Mouse (Mus musculus): Measurements from ENCODE around the gene Axin2. TPM values are rescaled to one million over a fixed set of nuclear protein-coding genes. Genes with fewer than 3 reads are reported as not detected.
A peak's percentile ranks its signal among the peaks of the same experiment; 100 is the strongest.

The Axin2 gene
- polyA plus RNA-seq, 1 experiment from 2014 or later, result 7.8 TPM

DNA sequence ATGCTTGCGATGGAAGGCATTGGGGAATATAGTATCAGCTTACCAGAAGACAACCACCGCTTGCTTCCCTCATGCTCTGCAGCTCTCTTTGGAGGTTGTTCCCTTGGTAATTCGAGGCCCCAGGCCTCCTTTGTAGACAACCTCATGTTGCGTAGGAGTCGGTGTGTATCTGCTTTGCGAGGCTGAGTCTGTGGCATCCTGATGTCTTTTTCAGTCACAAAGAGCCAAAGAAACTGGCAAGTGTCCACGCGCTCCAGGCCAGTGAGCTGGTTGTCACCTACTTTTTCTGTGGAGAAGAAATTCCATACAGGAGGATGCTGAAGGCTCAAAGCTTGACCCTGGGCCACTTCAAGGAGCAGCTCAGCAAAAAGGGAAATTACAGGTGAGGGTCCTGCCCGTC, 25.5 kb downstream of the Axin2 start:
- Histone ChIP-seq H3K27me3 (replicated peaks; ENCODE audit: control insufficient read depth, insufficient read depth, low read length) (no peaks in the 10 kb centered on the region), H3K4me2 (ENCODE audit: low read length) (no peak overlapping the region), H3K9ac (ENCODE audit: low read length) (no peak overlapping the region), H3K36me3 (ENCODE audit: control insufficient read depth, insufficient read depth, low read length) (peaks cover 82% of the 10 kb centered on the region), H3K4me3 (ENCODE audit: low read depth, low read length) (no peak overlapping the region), H3K9me3 (replicated peaks; ENCODE audit: control insufficient read depth, low read length) (no peaks in the 10 kb centered on the region), H3K27ac (ENCODE audit: low read depth, low read length) (no peak overlapping the region), H3K4me1 (ENCODE audit: control insufficient read depth, insufficient read depth, low read length) (peaks cover 4% of the 10 kb centered on the region)
- ATAC-seq (no peak), DNase-seq (ENCODE audit: low spot score) (no peak)
- WGBS, result 94% methylated on average over 9 of the region's 9 CpGs

GRCm38 (mm10) chr11:108947425-108948184, 27.5 kb downstream of the Axin2 start:
- no peak for DNase-seq (ENCODE audit: low spot score)
- WGBS, result 73% methylated on average over 20 of the region's 20 CpGs
- no peak overlapping the region for H3K9ac ChIP-seq (ENCODE audit: low read length)
- no peaks in the 10 kb centered on the region for H3K4me1 ChIP-seq (ENCODE audit: control insufficient read depth, insufficient read depth, low read length)
- H3K4me2 ChIP-seq (ENCODE audit: low read length), result no peak overlapping the region
- peak overlapping the region; percentile 6; the same call in 1 of the 2 replicates for H3K27ac ChIP-seq (ENCODE audit: low read depth, low read length)
- no peaks in the 10 kb centered on the region for H3K27me3 ChIP-seq (replicated peaks; ENCODE audit: control insufficient read depth, insufficient read depth, low read length)
- no peak for ATAC-seq
- H3K9me3 ChIP-seq (replicated peaks; ENCODE audit: control insufficient read depth, low read length), result no peaks in the 10 kb centered on the region
- no peak overlapping the region for H3K4me3 ChIP-seq (ENCODE audit: low read depth, low read length)
- H3K36me3 ChIP-seq (ENCODE audit: control insufficient read depth, insufficient read depth, low read length), result peaks cover 77% of the 10 kb centered on the region

GRCm38 (mm10) chr11:108948501-108948900, 28.4 kb downstream of the Axin2 start:
- peaks cover 72% of the 10 kb centered on the region for H3K36me3 ChIP-seq (ENCODE audit: control insufficient read depth, insufficient read depth, low read length)
- H3K9ac ChIP-seq (ENCODE audit: low read length), result peak overlapping the region; percentile 3; the same call in 1 of the 2 replicates
- H3K4me1 ChIP-seq (ENCODE audit: control insufficient read depth, insufficient read depth, low read length), result no peaks in the 10 kb centered on the region
- H3K27me3 ChIP-seq (replicated peaks; ENCODE audit: control insufficient read depth, insufficient read depth, low read length), result no peaks in the 10 kb centered on the region
- H3K27ac ChIP-seq (ENCODE audit: low read depth, low read length), result peak overlapping the region; percentile 56; the same call in 1 of the 2 replicates
- ATAC-seq, result no peak
- no peak overlapping the region for H3K4me2 ChIP-seq (ENCODE audit: low read length)
- H3K9me3 ChIP-seq (replicated peaks; ENCODE audit: control insufficient read depth, low read length), result no peaks in the 10 kb centered on the region
- DNase-seq (ENCODE audit: low spot score), result no peak
- no peak overlapping the region for H3K4me3 ChIP-seq (ENCODE audit: low read depth, low read length)
- 81% methylated on average over 7 of the region's 7 CpGs for WGBS

- Histone ChIP-seq H3K9ac (ENCODE audit: low read length) (peak overlapping the region; percentile 3; the same call in 1 of the 2 replicates), H3K27ac (ENCODE audit: low read depth, low read length) (peak overlapping the region; percentile 56; the same call in 1 of the 2 replicates), H3K4me1 (ENCODE audit: control insufficient read depth, insufficient read depth, low read length) (no peaks in the 10 kb centered on the region), H3K4me3 (ENCODE audit: low read depth, low read length) (no peak overlapping the region), H3K9me3 (replicated peaks; ENCODE audit: control insufficient read depth, low read length) (no peaks in the 10 kb centered on the region), H3K4me2 (ENCODE audit: low read length) (no peak overlapping the region), H3K36me3 (ENCODE audit: control insufficient read depth, insufficient read depth, low read length) (peaks cover 68% of the 10 kb centered on the region), H3K27me3 (replicated peaks; ENCODE audit: control insufficient read depth, insufficient read depth, low read length) (no peaks in the 10 kb centered on the region)
- ATAC-seq (no peak), DNase-seq (ENCODE audit: low spot score) (no peak)
- WGBS, result 76% methylated on average over 10 of the region's 10 CpGs
Measured at GRCm38 (mm10) chr11:108948931-108949330, 28.8 kb downstream of the Axin2 start.

DNA sequence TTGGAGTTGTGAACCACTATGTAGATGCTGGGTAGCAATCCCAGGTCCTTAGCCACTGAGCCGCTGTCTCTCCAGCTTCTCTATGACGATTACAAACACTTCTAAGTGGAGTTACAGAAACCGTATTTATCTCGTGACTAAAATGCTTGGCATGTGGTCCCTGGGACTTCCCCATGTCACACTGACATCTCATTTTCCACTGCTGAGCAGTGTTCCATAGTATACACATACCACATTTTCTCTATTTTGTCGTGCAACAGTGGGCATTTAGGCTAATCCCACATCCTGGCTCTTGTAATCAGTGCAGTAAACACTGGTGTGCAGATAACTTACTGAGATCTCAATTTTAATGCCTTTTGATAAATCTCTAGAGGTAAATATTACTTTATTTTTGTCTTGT, 32.2 kb downstream of the Axin2 start:
- Histone ChIP-seq H3K9me3 (replicated peaks; ENCODE audit: control insufficient read depth, low read length) (no peaks in the 10 kb centered on the region), H3K36me3 (ENCODE audit: control insufficient read depth, insufficient read depth, low read length) (peaks cover 33% of the 10 kb centered on the region), H3K9ac (ENCODE audit: low read length) (no peak overlapping the region), H3K27me3 (replicated peaks; ENCODE audit: control insufficient read depth, insufficient read depth, low read length) (no peaks in the 10 kb centered on the region), H3K4me1 (ENCODE audit: control insufficient read depth, insufficient read depth, low read length) (no peaks in the 10 kb centered on the region), H3K4me2 (ENCODE audit: low read length) (no peak overlapping the region), H3K27ac (ENCODE audit: low read depth, low read length) (no peak overlapping the region), H3K4me3 (ENCODE audit: low read depth, low read length) (no peak overlapping the region)
- DNase-seq (ENCODE audit: low spot score) (no peak), ATAC-seq (no peak)
- WGBS, result 74% methylated on average over 5 of the region's 5 CpGs

- DNase-seq (ENCODE audit: low spot score), result no peak
- H3K4me2 ChIP-seq (ENCODE audit: low read length), result no peak overlapping the region
- H3K27me3 ChIP-seq (replicated peaks; ENCODE audit: control insufficient read depth, insufficient read depth, low read length), result no peaks in the 10 kb centered on the region
- H3K9me3 ChIP-seq (replicated peaks; ENCODE audit: control insufficient read depth, low read length), result no peaks in the 10 kb centered on the region
- no peak overlapping the region for H3K27ac ChIP-seq (ENCODE audit: low read depth, low read length)
- H3K36me3 ChIP-seq (ENCODE audit: control insufficient read depth, insufficient read depth, low read length), result peaks cover 5% of the 10 kb centered on the region; the same call in 1 of the 2 replicates
- ATAC-seq, result no peak
- peaks cover 3% of the 10 kb centered on the region; the same call in 1 of the 2 replicates for H3K4me1 ChIP-seq (ENCODE audit: control insufficient read depth, insufficient read depth, low read length)
- H3K9ac ChIP-seq (ENCODE audit: low read length), result no peak overlapping the region
- 98% methylated on average over 4 of the region's 4 CpGs for WGBS
- H3K4me3 ChIP-seq (ENCODE audit: low read depth, low read length), result no peak overlapping the region
Measured at GRCm38 (mm10) chr11:108955943-108956342, 35.8 kb downstream of the Axin2 start.

DNA sequence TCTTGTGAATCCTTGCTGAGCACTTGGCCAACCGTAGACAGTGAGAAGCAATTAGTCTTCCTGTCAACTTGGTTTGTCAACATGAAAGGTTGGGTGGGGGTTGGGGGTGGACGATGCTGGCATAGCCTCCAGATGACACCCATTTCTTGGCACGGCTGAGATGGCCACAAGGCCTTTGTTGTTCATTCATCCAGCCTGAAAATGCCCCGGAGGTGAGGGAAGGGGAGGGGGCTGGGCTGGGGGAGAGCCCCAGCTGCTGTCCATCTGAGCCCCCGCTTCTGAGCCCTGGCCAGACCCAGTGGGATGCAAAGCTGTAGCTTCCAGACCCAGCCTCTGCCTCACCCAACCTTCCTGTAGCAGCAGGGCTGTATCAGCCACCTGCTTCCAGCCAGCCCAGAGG, 38.2 kb downstream of the Axin2 start:
- peaks cover 8% of the 10 kb centered on the region; the same call in 1 of the 2 replicates for H3K4me1 ChIP-seq (ENCODE audit: control insufficient read depth, insufficient read depth, low read length)
- no peak overlapping the region for H3K27ac ChIP-seq (ENCODE audit: low read depth, low read length)
- H3K4me2 ChIP-seq (ENCODE audit: low read length), result no peak overlapping the region
- no peak overlapping the region for H3K9ac ChIP-seq (ENCODE audit: low read length)
- H3K36me3 ChIP-seq (ENCODE audit: control insufficient read depth, insufficient read depth, low read length), result no peaks in the 10 kb centered on the region
- H3K27me3 ChIP-seq (replicated peaks; ENCODE audit: control insufficient read depth, insufficient read depth, low read length), result no peaks in the 10 kb centered on the region
- WGBS, result 39% methylated on average over 5 of the region's 5 CpGs
- no peaks in the 10 kb centered on the region for H3K9me3 ChIP-seq (replicated peaks; ENCODE audit: control insufficient read depth, low read length)
- no peak overlapping the region for H3K4me3 ChIP-seq (ENCODE audit: low read depth, low read length)
- ATAC-seq (peak; percentile 69; the same call in 1 of the 2 replicates), DNase-seq (ENCODE audit: low spot score) (no peak)

GRCm38 (mm10) chr11:108959196-108959595, 39.0 kb downstream of the Axin2 start:
- no peak for ATAC-seq
- 52% methylated on average over 5 of the region's 5 CpGs for WGBS

DNA sequence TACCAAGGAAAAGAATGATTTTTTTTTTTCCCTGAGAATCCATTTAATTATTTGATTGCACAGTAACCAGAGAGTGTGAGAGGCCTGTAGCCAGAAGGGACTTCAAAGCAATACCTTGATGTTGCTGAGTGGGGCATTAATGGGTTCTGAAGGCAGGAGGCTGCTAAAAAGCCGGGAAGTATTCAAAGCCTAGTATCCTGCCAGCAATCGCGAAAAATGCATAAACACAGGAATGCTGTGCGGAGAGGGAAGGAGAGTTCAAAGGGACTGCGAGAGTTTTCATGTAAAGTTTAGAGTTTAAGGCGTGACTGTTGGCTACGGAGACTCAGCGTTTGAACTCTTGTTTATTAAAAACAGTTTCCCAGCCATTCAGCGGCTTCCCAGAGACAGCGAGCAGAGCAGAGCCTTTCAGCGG, 41.5 kb downstream of the Axin2 start:
- Histone ChIP-seq H3K27me3 (replicated peaks; ENCODE audit: control insufficient read depth, insufficient read depth, low read length) (no peaks in the 10 kb centered on the region), H3K9ac (ENCODE audit: low read length) (no peak overlapping the region), H3K4me2 (ENCODE audit: low read length) (peak overlapping the region; percentile 33), H3K4me1 (ENCODE audit: control insufficient read depth, insufficient read depth, low read length) (peaks cover 8% of the 10 kb centered on the region; the same call in 1 of the 2 replicates), H3K27ac (ENCODE audit: low read depth, low read length) (no peak overlapping the region), H3K36me3 (ENCODE audit: control insufficient read depth, insufficient read depth, low read length) (no peaks in the 10 kb centered on the region), H3K4me3 (ENCODE audit: low read depth, low read length) (no peak overlapping the region), H3K9me3 (replicated peaks; ENCODE audit: control insufficient read depth, low read length) (no peaks in the 10 kb centered on the region)
- DNase-seq (ENCODE audit: low spot score) (peak; percentile 74), ATAC-seq (peak; percentile 29; the same call in 1 of the 2 replicates)
- 1% methylated on average over 11 of the region's 11 CpGs for WGBS

More at GRCm38 (mm10) chr11:108959196-108959595, 39.0 kb downstream of the Axin2 start:
- Histone ChIP-seq H3K4me2 (ENCODE audit: low read length) (no peak overlapping the region), H3K9me3 (replicated peaks; ENCODE audit: control insufficient read depth, low read length) (no peaks in the 10 kb centered on the region), H3K27ac (ENCODE audit: low read depth, low read length) (no peak overlapping the region), H3K4me1 (ENCODE audit: control insufficient read depth, insufficient read depth, low read length) (peaks cover 8% of the 10 kb centered on the region; the same call in 1 of the 2 replicates), H3K4me3 (ENCODE audit: low read depth, low read length) (no peak overlapping the region), H3K36me3 (ENCODE audit: control insufficient read depth, insufficient read depth, low read length) (no peaks in the 10 kb centered on the region), H3K27me3 (replicated peaks; ENCODE audit: control insufficient read depth, insufficient read depth, low read length) (no peaks in the 10 kb centered on the region), H3K9ac (ENCODE audit: low read length) (no peak overlapping the region)
- DNase-seq (ENCODE audit: low spot score), result no peak
